Mouse (Mus musculus): ENCODE measurements around the gene Lrch3. TPM values are rescaled to one million over a fixed set of nuclear protein-coding genes. Genes with fewer than 3 reads are reported as not detected.

Lrch3 gene
- polyA plus RNA-seq, 1 experiment, result 52.7 TPM

DNA sequence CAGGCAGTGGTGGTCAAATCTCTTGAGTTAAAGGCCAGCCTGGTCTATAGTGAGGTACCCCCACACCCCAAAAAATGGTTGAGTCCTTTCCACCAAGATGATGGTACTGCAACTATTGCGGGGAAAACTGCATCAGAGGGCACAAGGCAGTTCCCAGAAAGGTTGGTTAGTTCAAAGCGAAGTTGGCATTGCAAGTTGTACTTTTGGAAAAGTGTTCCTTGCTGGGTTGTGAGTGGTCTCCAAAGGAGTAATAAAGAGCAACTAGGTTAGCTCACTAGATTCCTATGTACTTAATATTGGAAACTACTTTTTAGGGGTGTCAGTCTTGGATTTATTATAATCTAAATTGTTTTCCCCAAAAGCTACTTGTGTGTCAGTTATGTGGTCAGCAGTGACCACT is 147.0 kb downstream of the Lrch3 start:
- peaks cover 6% of the 10 kb centered on the region for H3K4me1 ChIP-seq (ENCODE audit: control insufficient read depth, insufficient read depth, low read length)
- H3K27ac ChIP-seq (ENCODE audit: insufficient read depth, low read length), result no peak overlapping the region
- TF ChIP-seq CTCF (IDR thresholded peaks at IDR 0.05; ENCODE audit: borderline replicate concordance, insufficient read depth, low read length) (no peak), POLR2A (IDR thresholded peaks at IDR 0.05; ENCODE audit: low read depth, low read length) (no peak)
- H3K4me3 ChIP-seq (ENCODE audit: insufficient read depth, low read length), result no peak overlapping the region

DNA sequence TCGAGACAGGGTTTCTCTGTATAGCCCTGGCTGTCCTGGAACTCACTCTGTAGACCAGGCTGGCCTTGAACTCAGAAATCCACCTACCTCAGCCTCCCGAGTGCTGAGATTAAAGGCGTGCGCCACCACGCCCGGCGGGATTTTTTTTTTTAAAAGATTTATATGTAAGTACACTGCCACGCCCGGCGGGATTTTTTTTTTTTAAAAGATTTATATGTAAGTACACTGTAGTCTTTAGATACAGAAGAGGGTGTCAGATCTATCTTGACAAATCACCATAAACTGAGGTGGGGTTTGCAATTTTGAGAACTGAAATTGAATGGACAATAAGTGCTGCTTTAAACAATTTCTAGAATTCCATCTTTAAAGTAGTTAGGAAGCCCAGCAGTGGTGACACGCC is 147.5 kb downstream of the Lrch3 start:
- H3K4me1 ChIP-seq (ENCODE audit: control insufficient read depth, insufficient read depth, low read length), result peaks cover 6% of the 10 kb centered on the region
- H3K27ac ChIP-seq (ENCODE audit: insufficient read depth, low read length), result no peak overlapping the region
- H3K4me3 ChIP-seq (ENCODE audit: insufficient read depth, low read length), result no peak overlapping the region
- TF ChIP-seq POLR2A (IDR thresholded peaks at IDR 0.05; ENCODE audit: low read depth, low read length), result no peak
- TF ChIP-seq CTCF (IDR thresholded peaks at IDR 0.05; ENCODE audit: borderline replicate concordance, insufficient read depth, low read length), result no peak

DNA sequence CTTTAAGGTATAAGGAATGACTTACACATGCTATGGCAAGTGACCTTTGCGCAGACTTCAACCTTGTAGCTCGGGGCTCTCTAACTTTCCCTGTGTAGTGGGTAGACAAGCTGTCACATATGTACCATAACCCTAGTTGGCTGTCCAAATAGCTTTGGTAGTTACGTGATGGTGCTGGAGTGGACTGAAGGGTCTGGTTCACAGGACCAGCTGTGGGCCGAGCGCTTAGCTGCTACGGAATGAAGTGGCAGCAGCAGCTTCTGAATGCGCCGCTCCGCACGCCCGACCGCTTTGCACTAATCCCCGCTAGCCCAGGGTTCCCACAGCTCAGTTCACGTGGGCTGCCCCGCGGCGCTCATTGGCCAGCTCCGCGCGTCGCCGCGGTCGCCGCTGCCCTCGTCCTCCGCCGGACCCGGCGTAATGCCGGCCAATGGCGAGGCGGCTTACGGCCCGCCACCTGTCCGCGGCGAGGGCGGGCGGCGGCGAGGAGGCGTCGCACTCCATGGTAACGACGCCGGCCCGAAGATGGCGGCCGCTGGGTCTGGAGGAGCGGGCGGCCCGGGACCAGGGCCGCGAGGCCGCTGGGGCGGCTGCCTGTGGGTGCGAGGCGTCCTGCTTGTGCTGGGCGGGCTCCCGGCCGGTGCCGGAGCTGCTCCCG is 148.3 kb downstream of the Lrch3 start, which contains the start of gene Lmln:
Gene Lmln (plus strand): TSS at position 498 of the 658 bp plus-strand sequence.
- peak within 1 kb of the TSS; percentile 82 for H3K27ac ChIP-seq (ENCODE audit: insufficient read depth, low read length)
- peaks cover 6% of the 10 kb centered on the region for H3K4me1 ChIP-seq (ENCODE audit: control insufficient read depth, insufficient read depth, low read length)
- peak within 1 kb of the TSS; percentile 64 for H3K4me3 ChIP-seq (ENCODE audit: insufficient read depth, low read length)
- TF ChIP-seq POLR2A (IDR thresholded peaks at IDR 0.05; ENCODE audit: low read depth, low read length), result peak; percentile 86
- no peak for TF ChIP-seq CTCF (IDR thresholded peaks at IDR 0.05; ENCODE audit: borderline replicate concordance, insufficient read depth, low read length)

DNA sequence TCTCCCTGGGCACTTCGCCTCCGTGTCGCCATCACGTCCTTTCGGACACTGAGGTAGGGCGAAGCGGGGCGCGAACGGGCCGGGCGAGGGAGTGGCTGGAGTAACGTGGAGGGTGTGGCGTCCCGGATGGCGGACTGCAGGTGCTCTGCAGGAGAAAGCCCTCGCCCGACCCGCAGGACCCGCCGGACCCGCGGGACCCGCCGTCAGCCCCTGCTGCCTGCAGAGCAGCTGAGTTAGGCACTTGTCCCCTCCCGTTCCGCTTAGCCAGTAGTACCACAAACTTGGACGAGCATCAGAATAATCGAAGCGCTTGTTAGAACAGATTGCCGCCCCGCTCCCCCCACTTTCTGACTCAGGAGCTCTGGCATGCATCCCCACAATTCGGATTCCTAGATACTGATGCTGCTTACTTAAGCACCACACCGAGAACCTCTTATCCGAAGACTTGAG is 148.8 kb downstream of the Lrch3 start:
- peaks cover 6% of the 10 kb centered on the region for H3K4me1 ChIP-seq (ENCODE audit: control insufficient read depth, insufficient read depth, low read length)
- peak overlapping the region; percentile 82 for H3K27ac ChIP-seq (ENCODE audit: insufficient read depth, low read length)
- TF ChIP-seq POLR2A (IDR thresholded peaks at IDR 0.05; ENCODE audit: low read depth, low read length) (no peak), CTCF (IDR thresholded peaks at IDR 0.05; ENCODE audit: borderline replicate concordance, insufficient read depth, low read length) (no peak)
- H3K4me3 ChIP-seq (ENCODE audit: insufficient read depth, low read length), result peak overlapping the region; percentile 64

DNA sequence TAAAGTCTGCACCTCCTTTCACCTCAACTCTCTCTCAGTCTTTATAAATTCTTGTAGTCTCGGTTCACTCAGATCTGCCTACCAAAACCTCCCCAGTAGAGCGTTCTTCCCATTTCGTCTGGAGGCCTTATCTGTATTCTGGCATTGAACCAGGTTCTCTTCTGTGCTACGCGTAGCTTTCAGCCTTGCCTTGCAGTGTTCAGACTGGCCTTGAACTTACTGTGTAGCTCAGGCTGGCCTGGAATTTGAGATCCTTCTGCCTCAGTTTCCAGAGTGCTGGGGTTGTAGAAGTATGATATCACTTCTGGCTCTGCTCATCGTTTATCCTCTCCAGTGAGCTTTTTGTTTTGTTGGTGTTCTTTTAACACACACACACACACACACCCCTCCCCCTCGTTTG is 149.4 kb downstream of the Lrch3 start:
- TF ChIP-seq POLR2A (IDR thresholded peaks at IDR 0.05; ENCODE audit: low read depth, low read length) (no peak), CTCF (IDR thresholded peaks at IDR 0.05; ENCODE audit: borderline replicate concordance, insufficient read depth, low read length) (no peak)
- peak overlapping the region; percentile 82 for H3K27ac ChIP-seq (ENCODE audit: insufficient read depth, low read length)
- peaks cover 6% of the 10 kb centered on the region for H3K4me1 ChIP-seq (ENCODE audit: control insufficient read depth, insufficient read depth, low read length)
- H3K4me3 ChIP-seq (ENCODE audit: insufficient read depth, low read length), result peak overlapping the region; percentile 64

DNA sequence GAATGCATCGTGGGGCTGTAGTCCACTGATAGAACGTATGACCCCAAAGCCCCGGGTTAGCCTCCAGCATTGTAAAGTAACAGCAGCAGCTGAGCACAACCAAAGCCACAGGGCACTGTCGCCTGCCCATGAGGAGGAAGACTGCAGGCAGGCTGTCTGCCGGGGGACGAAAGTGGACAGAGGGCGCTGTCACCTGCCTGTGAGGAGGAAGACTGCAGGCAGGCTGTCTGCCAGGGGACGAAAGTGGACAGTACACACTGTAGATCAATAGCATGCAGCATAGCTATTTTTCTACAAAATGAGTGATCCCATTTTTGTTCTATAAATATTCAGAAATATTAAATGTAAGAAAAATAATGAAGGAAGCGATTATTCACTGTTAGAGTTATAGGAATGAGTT is 150.7 kb downstream of the Lrch3 start:
- Histone ChIP-seq H3K4me3 (ENCODE audit: insufficient read depth, low read length) (no peak overlapping the region), H3K27ac (ENCODE audit: insufficient read depth, low read length) (no peak overlapping the region)
- TF ChIP-seq CTCF (IDR thresholded peaks at IDR 0.05; ENCODE audit: borderline replicate concordance, insufficient read depth, low read length), result no peak
- TF ChIP-seq POLR2A (IDR thresholded peaks at IDR 0.05; ENCODE audit: low read depth, low read length), result no peak

More for the DNA sequence above, 150.7 kb downstream of the Lrch3 start:
- no peaks in the 10 kb centered on the region for H3K4me1 ChIP-seq (ENCODE audit: control insufficient read depth, insufficient read depth, low read length)

Other genes starting within 250 kb of the Lrch3 start
- gene Muc4, start 178.2 kb upstream of the Lrch3 start, polyA plus RNA-seq (2011; ENCODE audit: insufficient read length, low read depth, missing spikeins), result not detected in 2 replicates
- gene Muc20, start 116.7 kb upstream of the Lrch3 start, polyA plus RNA-seq (2011; ENCODE audit: insufficient read length, low read depth, missing spikeins), result not detected in 2 replicates
- not detected in 2 replicates for gene Smbd1, start 103.6 kb upstream of the Lrch3 start, polyA plus RNA-seq (2011; ENCODE audit: insufficient read length, low read depth, missing spikeins)
- gene Fyttd1, start 36.6 kb upstream of the Lrch3 start, polyA plus RNA-seq (2011; ENCODE audit: insufficient read length, low read depth, missing spikeins), result 108 and 115 TPM in 2 replicates
- gene Rubcn, start 36.3 kb upstream of the Lrch3 start, polyA plus RNA-seq (2011; ENCODE audit: insufficient read length, low read depth, missing spikeins), result 26.2 and 27.1 TPM in 2 replicates
- gene Iqcg, start 142.1 kb downstream of the Lrch3 start, polyA plus RNA-seq (2011; ENCODE audit: insufficient read length, low read depth, missing spikeins), result 1.4 and 2.1 TPM in 2 replicates
- 1,034 and 1,147 TPM in 2 replicates for gene Rpl35a, start 142.4 kb downstream of the Lrch3 start, polyA plus RNA-seq (2011; ENCODE audit: insufficient read length, low read depth, missing spikeins)
- gene Lmln, start 148.4 kb downstream of the Lrch3 start, polyA plus RNA-seq (2011; ENCODE audit: insufficient read length, low read depth, missing spikeins), result 1.9 and 2.4 TPM in 2 replicates